Comparison of ENCODE assay signal across 11 mouse cellular contexts in the genomic region with DNA sequence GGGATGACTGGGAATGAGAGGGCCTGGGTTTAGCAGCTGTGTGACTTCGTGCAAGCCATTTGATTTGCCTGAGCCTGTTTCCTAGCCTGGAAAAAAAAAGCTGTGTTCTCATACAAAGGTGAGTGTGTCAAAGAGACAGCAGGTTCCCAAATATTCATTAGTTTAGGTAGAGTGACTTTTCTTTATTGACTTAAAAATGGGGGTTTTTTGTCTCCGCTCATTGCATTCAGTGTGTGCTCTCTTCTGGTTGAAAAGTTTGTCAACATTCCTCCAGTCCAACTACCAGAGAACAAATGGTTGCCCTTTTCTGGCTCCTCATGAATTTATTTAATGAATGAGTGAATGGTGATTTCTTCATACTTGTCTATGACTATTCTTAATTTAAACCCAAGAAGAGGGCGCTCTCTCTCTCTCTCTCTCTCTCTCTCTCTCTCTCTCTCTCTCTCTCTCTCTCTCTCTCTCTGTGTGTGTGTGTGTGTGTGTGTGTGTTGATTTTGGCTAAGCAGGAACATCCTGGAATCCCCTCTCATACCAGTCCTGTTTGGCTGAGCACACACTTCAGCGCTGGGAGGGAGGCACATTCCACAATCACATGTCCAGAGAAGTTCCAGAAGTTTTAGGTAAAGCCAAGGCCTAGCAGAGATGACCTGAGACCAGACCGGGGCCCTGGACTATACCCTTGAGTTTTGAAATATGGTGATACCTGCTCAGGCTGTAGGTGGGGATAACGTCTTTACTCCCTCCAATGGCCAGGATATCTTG. TPM values are rescaled to one million over a fixed set of nuclear protein-coding genes. Genes with fewer than 3 reads are reported as not detected.
A peak's percentile ranks its signal among the peaks of the same experiment; 100 is the strongest.
DNase-seq lines count a peak whose midpoint lies in the region; ATAC-seq and TF ChIP-seq lines count a peak whose summit lies in the region.
"Had no signal": no experiment of that assay in that cellular context is flagged by ENCODE, and none has a peak within 500 bp of the region (broad histone marks: within the 10 kb centered on the region; RNA-seq: fewer than 3 reads in every experiment).

No protein-coding gene starts in this region.

- no peak for ATAC-seq in forebrain, embryonic 12.5 days (ENCODE audit: low FRiP score)
- ATAC-seq in forebrain, embryonic 16.5 days: no peak
- ATAC-seq in heart, postnatal 0 days (ENCODE audit: insufficient read depth, low read depth): peak; percentile 39; the same call in 1 of the 2 replicates
- no peak for ATAC-seq in midbrain, embryonic 16.5 days

- H3K4me1 ChIP-seq in forebrain, embryonic 12.5 days: peaks cover 36% of the 10 kb centered on the region
- H3K4me1 ChIP-seq in forebrain, embryonic 16.5 days (replicated peaks; ENCODE audit: control insufficient read depth, insufficient read depth, low read length): peaks cover 19% of the 10 kb centered on the region
- H3K4me1 ChIP-seq in heart, postnatal 0 days (ENCODE audit: control insufficient read depth, insufficient read depth): peaks cover 13% of the 10 kb centered on the region; the same call in 1 of the 2 replicates
- peaks cover 12% of the 10 kb centered on the region for H3K4me1 ChIP-seq in midbrain, embryonic 16.5 days (ENCODE audit: control insufficient read depth, insufficient read depth, low read length)

- no peaks in the 10 kb centered on the region for H3K36me3 ChIP-seq in forebrain, embryonic 12.5 days (replicated peaks)
- no peaks in the 10 kb centered on the region for H3K36me3 ChIP-seq in forebrain, embryonic 16.5 days (ENCODE audit: control insufficient read depth, insufficient read depth)
- no peaks in the 10 kb centered on the region for H3K36me3 ChIP-seq in heart, postnatal 0 days (replicated peaks; ENCODE audit: control insufficient read depth, insufficient read depth, low read length)
- no peaks in the 10 kb centered on the region for H3K36me3 ChIP-seq in midbrain, embryonic 16.5 days (ENCODE audit: control insufficient read depth, insufficient read depth, low read length)

- peaks cover 66% of the 10 kb centered on the region for H3K27me3 ChIP-seq in forebrain, embryonic 12.5 days
- H3K27me3 ChIP-seq in forebrain, embryonic 16.5 days (replicated peaks; ENCODE audit: control insufficient read depth, insufficient read depth, low read length): peaks cover 19% of the 10 kb centered on the region; the same call in 1 of the 2 replicates
- no peaks in the 10 kb centered on the region for H3K27me3 ChIP-seq in heart, postnatal 0 days (ENCODE audit: control insufficient read depth, insufficient read depth, low read length)
- H3K27me3 ChIP-seq in midbrain, embryonic 16.5 days (ENCODE audit: control insufficient read depth, insufficient read depth, low read depth, low read length): peaks cover 2% of the 10 kb centered on the region; the same call in 1 of the 2 replicates

- DNase-seq in layer of hippocampus, adult 2 months (ENCODE audit: low spot score in 2 of 2): no peak
- DNase-seq in layer of hippocampus, adult 9-10 months (ENCODE audit: low spot score): no peak
- DNase-seq in heart, postnatal 0 days (ENCODE audit: low spot score): peak; percentile 43
- no peak for DNase-seq in thymus, postnatal 0 days (ENCODE audit: low spot score)
- no peak for DNase-seq in thymus, postnatal 4 days
- DNase-seq: B cell, adult 2 months; cerebellum, postnatal 25 days; right cerebral cortex, postnatal 14 days had no signal

- H3K4me3 ChIP-seq in forebrain, embryonic 12.5 days (replicated peaks): no peak overlapping the region
- H3K4me3 ChIP-seq in forebrain, embryonic 16.5 days (replicated peaks; ENCODE audit: low read length): no peak overlapping the region
- peak overlapping the region; percentile 77 for H3K4me3 ChIP-seq in layer of hippocampus, adult 2 months
- peak overlapping the region; percentile 53; the same call in 1 of the 2 replicates for H3K4me3 ChIP-seq in heart, postnatal 0 days (ENCODE audit: low read depth, low read length)
- H3K4me3 ChIP-seq in midbrain, embryonic 16.5 days (ENCODE audit: low read depth, low read length): no peak overlapping the region

- H3K4me2 ChIP-seq in forebrain, embryonic 12.5 days: peak overlapping the region; percentile 22; the same call in 1 of the 2 replicates
- H3K4me2 ChIP-seq in forebrain, embryonic 16.5 days (ENCODE audit: low read length): no peak overlapping the region; the same call in 1 of the 2 replicates
- H3K4me2 ChIP-seq in heart, postnatal 0 days (ENCODE audit: low read depth, low read length): peak overlapping the region; percentile 77
- H3K4me2 ChIP-seq in midbrain, embryonic 16.5 days (ENCODE audit: low read length): peak overlapping the region; percentile 97

- H3K9ac ChIP-seq in forebrain, embryonic 12.5 days: no peak overlapping the region
- no peak overlapping the region for H3K9ac ChIP-seq in forebrain, embryonic 16.5 days (replicated peaks; ENCODE audit: low read depth, low read length)
- no peak overlapping the region for H3K9ac ChIP-seq in heart, postnatal 0 days (replicated peaks; ENCODE audit: low read depth, low read length)
- no peak overlapping the region for H3K9ac ChIP-seq in midbrain, embryonic 16.5 days (ENCODE audit: low read depth, low read length)

- no peak overlapping the region for H3K27ac ChIP-seq in forebrain, embryonic 12.5 days
- H3K27ac ChIP-seq in forebrain, embryonic 16.5 days (ENCODE audit: low read length): no peak overlapping the region
- no peak overlapping the region for H3K27ac ChIP-seq in layer of hippocampus, adult 2 months
- H3K27ac ChIP-seq in heart, postnatal 0 days (ENCODE audit: low read depth): no peak overlapping the region
- H3K27ac ChIP-seq in midbrain, embryonic 16.5 days (ENCODE audit: low read length): no peak overlapping the region

- TF ChIP-seq CTCF in layer of hippocampus, adult 2 months (conservative IDR thresholded peaks at IDR 0.05): no peak
- TF ChIP-seq CTCF in heart, postnatal 0 days (IDR thresholded peaks at IDR 0.05; ENCODE audit: low read depth): no peak

- TF ChIP-seq EP300 in heart, postnatal 0 days (IDR thresholded peaks at IDR 0.05; ENCODE audit: low read depth): peak; percentile 28; the same call in 1 of the 2 replicates

- H3K9me3 ChIP-seq in forebrain, embryonic 12.5 days: 0 out of 2 replicates have a peak, but pooled peaks cover 4% of the 10 kb centered on the region
- H3K9me3 ChIP-seq in forebrain, embryonic 16.5 days (ENCODE audit: control insufficient read depth, low read length): no peaks in the 10 kb centered on the region
- H3K9me3 ChIP-seq in heart, postnatal 0 days (replicated peaks; ENCODE audit: control insufficient read depth, low read length): peaks cover 6% of the 10 kb centered on the region; the same call in 1 of the 2 replicates
- H3K9me3 ChIP-seq in midbrain, embryonic 16.5 days (replicated peaks; ENCODE audit: control insufficient read depth, low read length, poor library complexity, severe bottlenecking): no peaks in the 10 kb centered on the region

- WGBS in forebrain, embryonic 12.5 days: 54% methylated on average over 6 of the region's 6 CpGs
- WGBS in forebrain, embryonic 16.5 days: 54% methylated on average over 6 of the region's 6 CpGs
- 42% methylated on average over 6 of the region's 6 CpGs for WGBS in heart, postnatal 0 days
- WGBS in midbrain, embryonic 16.5 days: 59% methylated on average over 6 of the region's 6 CpGs

RNA-seq across cellular contexts. Expression of a gene that starts 2.6 kb away (rescaled TPM):
- 12.5 and 14.8 TPM in 2 replicates for polyA plus RNA-seq in forebrain, embryonic 12.5 days (2016; fragmentation: Nextera tagmentation; extraction: Ambion mirVana)
- 13.6 and 19.3 TPM in 2 replicates for polyA plus RNA-seq in forebrain, embryonic 16.5 days (2015; fragmentation: Nextera tagmentation; extraction: Ambion mirVana)
- total RNA-seq in layer of hippocampus, adult 2 months (2021): 10 to 100 TPM; 68.1 to 68.6 TPM
- total RNA-seq in heart, postnatal 0 days (2014; rRNA removed; ENCODE audit: low replicate concordance): 19.7 and 21.6 TPM in 2 replicates
- polyA plus RNA-seq in heart, postnatal 0 days (2015; fragmentation: Nextera tagmentation; extraction: Ambion mirVana): 19.5 and 20.7 TPM in 2 replicates
- 45.2 and 47.0 TPM in 2 replicates for polyA plus RNA-seq in midbrain, embryonic 16.5 days (2015; fragmentation: Nextera tagmentation; extraction: Ambion mirVana)
- 1.8 and 2.6 TPM in 2 replicates for polyA plus RNA-seq in thymus, postnatal 0 days (2015; fragmentation: Nextera tagmentation; extraction: Ambion mirVana)

Comparison
In these comparisons a context has a peak if more than half of its experiments do, and no peak if none do; other contexts are left out.
1. H3K4me3 ChIP-seq: peak in layer of hippocampus, adult 2 months (single experiment) and heart, postnatal 0 days (single experiment); none in forebrain, embryonic 12.5 days (single experiment), forebrain, embryonic 16.5 days (single experiment) and midbrain, embryonic 16.5 days (single experiment).